Mouse (Mus musculus) liver, adult 2 months (tissue): ENCODE measurements around the gene Slc46a1. TPM values are rescaled to one million over a fixed set of nuclear protein-coding genes. Genes with fewer than 3 reads are reported as not detected.

ENCODE experiments used
- DNase-seq: peaks from one replicate; pipeline ENCODE4 v3.0.0-alpha.2; 2011; ENCODE audit warnings: low read depth, low spot score; ENCODE audit errors: extremely low read depth
- H3K27ac ChIP-seq: fragments of 200-500 bp; replicated peaks from 2 replicates; pipeline ENCODE4 v1.5.1; 2012; ENCODE audit warnings: low read depth, mild to moderate bottlenecking, control low read depth, inconsistent platforms, low read length; ENCODE audit not compliant: insufficient read depth
- H3K27me3 ChIP-seq: fragments of 200-500 bp; 2 replicates; pipeline ENCODE4 v1.6.1; 2012; ENCODE audit warnings: mild to moderate bottlenecking, moderate library complexity, low read length, inconsistent platforms; ENCODE audit not compliant: control insufficient read depth, insufficient read depth
- H3K36me3 ChIP-seq: fragments of 200-500 bp; 2 replicates; pipeline ENCODE4 v1.6.1; 2012; ENCODE audit warnings: low read length, inconsistent platforms; ENCODE audit not compliant: control insufficient read depth, insufficient read depth
- H3K4me1 ChIP-seq: fragments of 200-500 bp; 2 replicates; pipeline ENCODE4 v1.6.1; 2011; ENCODE audit warnings: low read length; ENCODE audit not compliant: control insufficient read depth, insufficient read depth
- H3K4me3 ChIP-seq: fragments of 200-500 bp; 2 replicates; pipeline ENCODE4 v1.5.1; 2011; ENCODE audit warnings: low read depth, mild to moderate bottlenecking, control low read depth, low read length, moderate library complexity; ENCODE audit not compliant: insufficient read depth
- H3K79me2 ChIP-seq: fragments of 200-500 bp; 2 replicates; pipeline ENCODE4 v1.6.1; 2012; ENCODE audit warnings: inconsistent platforms, mild to moderate bottlenecking, low read length, moderate library complexity; ENCODE audit not compliant: control insufficient read depth, insufficient read depth
- H3K9ac ChIP-seq: fragments of 200-500 bp; 2 replicates; pipeline ENCODE4 v1.6.1; 2012; ENCODE audit warnings: low read depth, mild to moderate bottlenecking, control low read depth, inconsistent platforms, low read length
- CTCF ChIP-seq: fragments of 200-500 bp; IDR thresholded peaks from 2 replicates; pipeline ENCODE4 v1.5.1; 2011; ENCODE audit warnings: low read depth, low read length, control low read depth
- POLR2A ChIP-seq: fragments of 200-500 bp; IDR thresholded peaks from 2 replicates; pipeline ENCODE4 v1.6.1; 2011; ENCODE audit warnings: low read length, control low read depth; ENCODE audit not compliant: insufficient read depth; ENCODE audit errors: extremely low read depth
- WGBS: fragments of 180-500 bp; shearing (Covaris S2); methylation state at CpG from one replicate; pipeline ENCODE4 v1.1.7; 2018; 5-methylcytosine and 5-hydroxymethylcytosine counted together
- polyA plus RNA-seq: library from polyadenylated mRNA; depleted of rRNA; stranded (reverse); fragments of >200 nt; gene quantifications from 2 replicates; pipeline ENCODE4 v1.2.3, GENCODE M21; 2012; rRNA removed
- total RNA-seq: library from RNA; depleted of rRNA; stranded (reverse); fragments of >200 nt; gene quantifications from 2 replicates; pipeline ENCODE4 v1.2.3, GENCODE M21; 2014; rRNA removed

Gene Slc46a1
- 36.2 and 38.0 TPM in 2 replicates for total RNA-seq
- 133 and 146 TPM in 2 replicates for polyA plus RNA-seq

DNA sequence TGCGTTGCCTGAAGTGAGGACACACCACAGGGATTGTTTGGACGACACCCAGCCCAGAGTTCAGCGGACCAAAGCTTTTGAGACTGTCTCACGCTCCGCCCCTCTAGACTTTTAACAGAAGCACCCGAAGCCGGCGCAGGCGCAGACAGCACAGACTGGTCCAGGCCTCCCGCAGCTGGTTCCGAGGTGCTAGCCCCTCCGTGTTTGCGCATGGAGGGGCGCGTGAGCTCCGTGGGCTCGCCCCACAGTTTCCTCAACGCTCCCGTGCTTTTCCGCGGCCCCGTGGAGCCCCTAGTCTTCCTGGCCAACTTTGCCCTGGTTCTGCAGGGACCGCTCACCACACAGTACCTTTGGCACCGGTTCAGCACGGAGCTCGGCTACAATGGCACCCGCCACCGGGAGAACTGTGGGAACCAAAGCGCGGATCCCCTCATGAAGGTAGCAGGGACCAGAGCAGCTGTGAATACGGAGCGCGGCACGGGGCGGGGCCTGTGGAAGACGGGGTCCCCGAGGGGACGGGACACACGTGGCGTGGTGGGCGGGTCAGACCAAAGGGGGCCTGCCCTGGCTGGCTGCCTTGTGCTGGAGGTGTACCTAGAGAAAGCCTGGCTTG, at the start of gene Slc46a1:
Slc46a1 (plus strand) TSS at position 130 of the 613 bp plus-strand sequence.
- Histone ChIP-seq H3K4me3 (peak within 1 kb of the TSS; percentile 69), H3K4me1 (peaks cover 5% of the 10 kb centered on the region; the same call in 1 of the 2 replicates), H3K27me3 (no peaks in the 10 kb centered on the region), H3K36me3 (no peaks in the 10 kb centered on the region), H3K9ac (peak within 1 kb of the TSS; percentile 87), H3K27ac (peak within 1 kb of the TSS; percentile 93), H3K79me2 (no peaks in the 10 kb centered on the region)
- TF ChIP-seq POLR2A (peak; percentile 25; the same call in 1 of the 2 replicates), CTCF (no peak)
- DNase-seq = peak; percentile 88
- under 1% methylated on average over 41 of the region's 41 CpGs for WGBS

DNA sequence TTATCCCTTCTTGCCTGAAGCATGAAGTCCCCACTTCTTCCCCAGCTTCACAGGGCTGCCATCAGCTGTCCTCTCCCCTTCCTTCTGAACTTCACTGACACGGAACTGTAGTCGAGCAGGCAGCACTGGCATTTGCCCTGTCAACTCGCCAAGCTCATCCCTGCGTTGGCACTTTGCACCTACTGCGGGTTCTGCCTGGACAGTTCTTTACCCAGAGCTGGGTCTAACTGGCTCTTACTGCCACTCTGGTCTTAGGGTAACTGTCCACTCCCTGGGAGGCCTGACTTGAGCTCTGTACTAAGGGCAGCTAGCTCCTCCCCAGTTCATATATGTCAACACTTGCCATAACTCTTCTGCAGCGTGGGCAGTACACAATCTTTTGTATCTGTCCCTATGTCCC, 48.6 kb upstream of the Slc46a1 start:
- TF ChIP-seq POLR2A (no peak), CTCF (no peak)
- H3K4me3 ChIP-seq = no peak overlapping the region
- H3K9ac ChIP-seq = no peak overlapping the region

DNA sequence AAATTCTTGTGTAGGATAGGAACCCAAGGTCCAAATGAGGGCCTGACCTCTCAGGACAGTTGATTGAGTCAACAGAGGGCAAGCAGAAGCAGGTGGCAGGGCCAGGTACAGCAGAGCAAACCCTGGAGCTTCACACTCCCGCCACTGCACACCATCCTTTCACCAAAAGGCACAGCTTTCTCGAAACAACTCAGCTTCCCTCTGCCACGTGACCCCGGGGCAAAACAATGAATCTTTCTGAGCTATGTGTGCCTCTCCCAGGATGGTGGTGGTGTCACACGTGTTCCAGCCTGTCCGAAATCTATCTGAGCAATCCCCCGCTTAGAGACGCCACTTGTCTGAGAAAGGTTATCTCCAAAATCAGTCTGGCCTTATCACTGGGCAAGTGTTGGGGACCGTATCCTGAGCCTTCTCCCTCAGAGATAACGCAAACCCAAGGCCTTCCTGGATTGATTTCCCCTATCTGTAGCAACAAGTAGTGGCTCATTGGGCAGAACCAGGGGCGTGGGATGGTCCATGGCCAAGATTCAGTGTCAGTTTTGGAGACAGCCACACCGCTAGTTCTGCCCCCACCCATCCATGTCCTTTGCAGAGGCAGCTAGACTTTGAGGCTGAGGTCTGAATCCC, 45.1 kb upstream of the Slc46a1 start:
- H3K9ac ChIP-seq = no peak overlapping the region
- no peaks in the 10 kb centered on the region for H3K79me2 ChIP-seq
- H3K36me3 ChIP-seq = no peaks in the 10 kb centered on the region
- H3K4me3 ChIP-seq = no peak overlapping the region
- peaks cover 33% of the 10 kb centered on the region for H3K4me1 ChIP-seq
- H3K27me3 ChIP-seq = no peaks in the 10 kb centered on the region
- TF ChIP-seq POLR2A (no peak), CTCF (no peak)
- peak; percentile 74 for DNase-seq
- 16% methylated on average over 12 of the region's 12 CpGs for WGBS
- H3K27ac ChIP-seq = peak overlapping the region; percentile 13; the same call in 1 of the 2 replicates

More for the DNA sequence above, 48.6 kb upstream of the Slc46a1 start:
- Histone ChIP-seq H3K27ac (no peak overlapping the region), H3K4me1 (peaks cover 23% of the 10 kb centered on the region), H3K79me2 (no peaks in the 10 kb centered on the region), H3K27me3 (no peaks in the 10 kb centered on the region), H3K36me3 (no peaks in the 10 kb centered on the region)
- peak; percentile 84 for DNase-seq
- 38% methylated on average over 6 of the region's 6 CpGs for WGBS

DNA sequence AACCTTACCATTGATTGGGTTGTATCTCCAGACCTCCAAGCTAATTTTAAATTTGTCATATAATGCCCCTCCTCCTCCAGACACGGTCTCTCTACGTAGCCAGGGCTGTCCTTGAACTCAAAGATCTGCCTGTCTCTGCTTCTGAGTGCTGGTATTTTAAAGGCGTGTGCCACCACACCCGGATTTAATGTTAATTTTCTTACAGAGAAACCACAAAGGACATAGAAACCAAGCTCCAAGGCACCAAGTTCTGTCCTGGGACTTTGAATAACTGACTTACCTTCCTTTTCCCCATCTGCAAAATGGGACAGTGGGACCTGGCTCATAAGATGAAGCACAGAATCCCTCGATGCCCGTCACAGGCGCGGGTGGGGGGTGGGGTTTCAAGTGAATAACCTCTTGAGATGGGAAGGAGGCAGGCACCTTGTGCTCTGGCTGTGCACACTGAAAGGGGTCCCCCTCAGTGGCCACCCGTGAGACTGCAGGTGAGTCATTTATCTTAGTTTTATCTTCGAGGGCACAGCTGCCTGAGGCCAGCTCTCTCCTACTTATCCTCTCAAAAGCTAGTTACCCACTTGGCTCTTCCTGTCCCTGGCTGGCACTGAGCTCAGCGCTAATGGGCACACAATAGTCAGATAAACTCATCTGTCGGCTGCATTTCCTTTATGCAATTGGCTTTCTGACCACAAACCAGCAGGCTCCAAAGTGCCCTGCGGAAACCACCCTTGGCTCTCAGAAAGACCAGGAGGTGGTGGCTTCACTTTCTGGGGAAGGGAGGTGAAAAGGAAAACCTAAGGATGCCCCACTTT, 44.1 kb upstream of the Slc46a1 start:
- 47% methylated on average over 13 of the region's 13 CpGs for WGBS
- H3K4me1 ChIP-seq = peaks cover 33% of the 10 kb centered on the region
- H3K36me3 ChIP-seq = no peaks in the 10 kb centered on the region
- no peak overlapping the region for H3K27ac ChIP-seq
- H3K4me3 ChIP-seq = no peak overlapping the region
- H3K79me2 ChIP-seq = no peaks in the 10 kb centered on the region
- TF ChIP-seq CTCF (no peak), POLR2A (no peak)
- no peak overlapping the region for H3K9ac ChIP-seq
- H3K27me3 ChIP-seq = no peaks in the 10 kb centered on the region
- DNase-seq = peak; percentile 60

DNA sequence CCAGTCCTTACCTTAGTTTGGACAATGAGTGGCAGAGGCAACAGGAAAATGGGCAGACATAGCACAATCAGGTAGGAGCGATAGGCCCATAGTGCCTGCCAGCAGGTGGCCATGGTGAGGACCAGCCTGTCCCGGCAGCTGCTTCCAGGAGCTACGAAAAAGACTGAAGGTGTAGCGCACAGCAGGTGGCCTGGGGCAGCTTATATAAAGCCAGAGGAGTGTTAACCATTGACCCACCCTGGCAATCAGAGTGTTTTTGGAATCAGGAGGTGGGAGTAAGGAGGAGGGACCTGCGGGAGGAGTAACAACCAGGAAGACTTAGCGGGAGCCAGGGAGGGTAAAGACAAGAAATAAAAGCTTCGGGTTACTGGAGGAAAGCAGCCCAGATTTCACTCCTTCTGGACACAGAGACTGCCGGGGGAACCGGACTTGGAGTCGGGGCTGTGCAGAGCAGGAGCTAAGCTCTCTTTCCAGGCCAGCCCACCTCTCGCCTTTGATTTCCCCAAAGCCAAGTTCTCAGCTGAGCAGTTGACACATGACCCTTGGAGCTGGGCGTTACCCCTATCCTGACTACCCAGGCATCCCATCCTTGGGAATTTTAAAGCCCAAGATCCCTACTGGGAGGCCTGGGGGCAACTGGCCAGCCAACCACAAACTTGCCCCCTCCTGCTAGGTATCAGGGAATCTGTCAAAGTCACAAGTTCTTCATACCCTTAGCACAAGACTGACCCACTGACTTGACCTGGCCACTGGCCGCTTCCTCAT, 43.3 kb upstream of the Slc46a1 start, which contains the start of gene Slc13a2:
Slc13a2 (minus strand) TSS at position 163 of the 765 bp plus-strand sequence.
- H3K36me3 ChIP-seq = no peaks in the 10 kb centered on the region
- H3K79me2 ChIP-seq = no peaks in the 10 kb centered on the region
- 32% methylated on average over 13 of the region's 13 CpGs for WGBS
- peak; percentile 65 for DNase-seq
- H3K9ac ChIP-seq = no peak within 1 kb of the TSS
- H3K27me3 ChIP-seq = no peaks in the 10 kb centered on the region
- H3K4me3 ChIP-seq = no peak within 1 kb of the TSS; the same call in 1 of the 2 replicates
- TF ChIP-seq CTCF (peak; percentile 45), POLR2A (no peak)
- H3K27ac ChIP-seq = no peak within 1 kb of the TSS; the same call in 1 of the 2 replicates
- peaks cover 29% of the 10 kb centered on the region for H3K4me1 ChIP-seq
